Mouse (Mus musculus): Measurements from ENCODE around the gene Rps6kb1. TPM values are rescaled to one million over a fixed set of nuclear protein-coding genes. Genes with fewer than 3 reads are reported as not detected.
A peak's percentile ranks its signal among the peaks of the same experiment; 100 is the strongest.

The Rps6kb1 gene
- polyA plus RNA-seq, 1 experiment from 2014 or later = 63.7 TPM

GRCm38 (mm10) chr11:86585598-86585984, 41.0 kb upstream of the Rps6kb1 start:
- Histone ChIP-seq H3K36me3 (replicated peaks) (peaks cover 3% of the 10 kb centered on the region; the same call in 1 of the 2 replicates), H3K27me3 (ENCODE audit: poor library complexity, severe bottlenecking) (no peaks in the 10 kb centered on the region; the same call in 1 of the 2 replicates), H3K27ac (peak overlapping the region; percentile 63; the same call in 1 of the 2 replicates), H3K4me3 (peak overlapping the region; percentile 37), H3K4me1 (peaks cover 37% of the 10 kb centered on the region), H3K9me3 (no peaks in the 10 kb centered on the region)
- 42% methylated on average over 3 of the region's 3 CpGs for WGBS
- DNase-seq (ENCODE audit: extremely low spot score, low spot score) = no peak

GRCm38 (mm10) chr11:86584898-86585597, 40.4 kb upstream of the Rps6kb1 start:
- Histone ChIP-seq H3K27ac (no peak overlapping the region; the same call in 1 of the 2 replicates), H3K36me3 (replicated peaks) (no peaks in the 10 kb centered on the region; the same call in 1 of the 2 replicates), H3K27me3 (ENCODE audit: poor library complexity, severe bottlenecking) (no peaks in the 10 kb centered on the region; the same call in 1 of the 2 replicates), H3K9me3 (no peaks in the 10 kb centered on the region), H3K4me3 (peak overlapping the region; percentile 37), H3K4me1 (peaks cover 42% of the 10 kb centered on the region)
- WGBS = 66% methylated on average over 7 of the region's 7 CpGs
- DNase-seq (ENCODE audit: extremely low spot score, low spot score) = no peak

GRCm38 (mm10) chr11:86583990-86584897, 39.6 kb upstream of the Rps6kb1 start:
- Histone ChIP-seq H3K4me1 (peaks cover 50% of the 10 kb centered on the region), H3K27me3 (ENCODE audit: poor library complexity, severe bottlenecking) (no peaks in the 10 kb centered on the region; the same call in 1 of the 2 replicates)
- WGBS = 93% methylated on average over 14 of the region's 14 CpGs

DNA sequence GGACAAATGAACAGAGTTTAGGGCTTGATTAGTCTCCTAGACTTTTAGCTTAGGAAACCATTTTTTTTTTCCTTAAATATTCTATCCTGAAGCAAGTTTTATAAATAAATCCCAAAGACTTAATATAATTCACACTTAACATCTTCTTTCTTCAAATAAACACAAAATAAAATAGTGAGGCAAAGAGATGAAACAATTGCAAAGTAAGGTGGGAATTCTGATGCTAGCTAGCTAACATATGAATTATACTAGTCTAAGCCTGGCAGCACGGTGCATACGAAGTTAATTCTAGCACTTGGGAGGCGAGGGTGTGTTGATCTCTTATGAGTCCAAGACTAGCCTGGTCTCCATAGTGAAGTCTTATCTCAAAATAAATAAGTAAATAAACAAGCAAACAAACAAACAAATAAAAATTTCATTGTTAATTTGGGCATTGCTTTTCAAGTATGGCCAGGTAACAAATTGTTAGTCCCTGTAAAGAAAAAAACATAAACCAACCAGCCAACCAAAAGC, 38.8 kb upstream of the Rps6kb1 start:
- H3K27me3 ChIP-seq (ENCODE audit: poor library complexity, severe bottlenecking) = no peaks in the 10 kb centered on the region; the same call in 1 of the 2 replicates
- H3K27ac ChIP-seq = no peak overlapping the region
- 88% methylated on average over 3 of the region's 3 CpGs for WGBS
- no peak for DNase-seq (ENCODE audit: extremely low spot score, low spot score)
- H3K4me1 ChIP-seq = peaks cover 56% of the 10 kb centered on the region
- no peaks in the 10 kb centered on the region for H3K9me3 ChIP-seq
- no peak overlapping the region for H3K4me3 ChIP-seq
- no peaks in the 10 kb centered on the region; the same call in 1 of the 2 replicates for H3K36me3 ChIP-seq (replicated peaks)

More at GRCm38 (mm10) chr11:86583990-86584897, 39.6 kb upstream of the Rps6kb1 start:
- no peak overlapping the region for H3K4me3 ChIP-seq
- DNase-seq (ENCODE audit: extremely low spot score, low spot score) = no peak
- no peaks in the 10 kb centered on the region; the same call in 1 of the 2 replicates for H3K36me3 ChIP-seq (replicated peaks)
- H3K9me3 ChIP-seq = no peaks in the 10 kb centered on the region
- H3K27ac ChIP-seq = no peak overlapping the region

GRCm38 (mm10) chr11:86582543-86583260, 38.1 kb upstream of the Rps6kb1 start:
- H3K9me3 ChIP-seq = no peaks in the 10 kb centered on the region
- 88% methylated on average over 7 of the region's 7 CpGs for WGBS
- H3K36me3 ChIP-seq (replicated peaks) = no peaks in the 10 kb centered on the region; the same call in 1 of the 2 replicates
- H3K27ac ChIP-seq = no peak overlapping the region
- H3K4me3 ChIP-seq = no peak overlapping the region
- peaks cover 53% of the 10 kb centered on the region for H3K4me1 ChIP-seq
- no peaks in the 10 kb centered on the region for H3K27me3 ChIP-seq (ENCODE audit: poor library complexity, severe bottlenecking)
- no peak for DNase-seq (ENCODE audit: extremely low spot score, low spot score)

- Histone ChIP-seq H3K4me1 (peaks cover 53% of the 10 kb centered on the region), H3K4me3 (no peak overlapping the region), H3K27me3 (ENCODE audit: poor library complexity, severe bottlenecking) (no peaks in the 10 kb centered on the region), H3K9me3 (no peaks in the 10 kb centered on the region), H3K27ac (no peak overlapping the region), H3K36me3 (replicated peaks) (no peaks in the 10 kb centered on the region; the same call in 1 of the 2 replicates)
- DNase-seq (ENCODE audit: extremely low spot score, low spot score) = no peak
- 93% methylated on average over 12 of the region's 12 CpGs for WGBS
These were observed 37.4 kb upstream of the Rps6kb1 start for GRCm38 (mm10) chr11:86581943-86582542.

GRCm38 (mm10) chr11:86581250-86581753, 36.7 kb upstream of the Rps6kb1 start:
- DNase-seq (ENCODE audit: extremely low spot score, low spot score) = no peak
- Histone ChIP-seq H3K9me3 (no peaks in the 10 kb centered on the region), H3K4me1 (peaks cover 52% of the 10 kb centered on the region), H3K36me3 (replicated peaks) (no peaks in the 10 kb centered on the region; the same call in 1 of the 2 replicates), H3K27me3 (ENCODE audit: poor library complexity, severe bottlenecking) (no peaks in the 10 kb centered on the region), H3K27ac (peak overlapping the region; percentile 6; the same call in 1 of the 2 replicates), H3K4me3 (no peak overlapping the region)
- 64% methylated on average over 11 of the region's 11 CpGs for WGBS

- DNase-seq (ENCODE audit: extremely low spot score, low spot score) = no peak
- peaks cover 53% of the 10 kb centered on the region for H3K4me1 ChIP-seq
- 88% methylated on average over 9 of the region's 9 CpGs for WGBS
These were observed 35.9 kb upstream of the Rps6kb1 start for GRCm38 (mm10) chr11:86580319-86581113.

GRCm38 (mm10) chr11:86579731-86580318, 35.2 kb upstream of the Rps6kb1 start:
- Histone ChIP-seq H3K27ac (no peak overlapping the region), H3K36me3 (replicated peaks) (no peaks in the 10 kb centered on the region; the same call in 1 of the 2 replicates), H3K9me3 (no peaks in the 10 kb centered on the region), H3K4me3 (no peak overlapping the region), H3K27me3 (ENCODE audit: poor library complexity, severe bottlenecking) (no peaks in the 10 kb centered on the region), H3K4me1 (peaks cover 50% of the 10 kb centered on the region)
- WGBS = 87% methylated on average over 10 of the region's 10 CpGs
- DNase-seq (ENCODE audit: extremely low spot score, low spot score) = no peak

More at GRCm38 (mm10) chr11:86580319-86581113, 35.9 kb upstream of the Rps6kb1 start:
- Histone ChIP-seq H3K27ac (peak overlapping the region; percentile 6; the same call in 1 of the 2 replicates), H3K36me3 (replicated peaks) (no peaks in the 10 kb centered on the region; the same call in 1 of the 2 replicates), H3K4me3 (no peak overlapping the region), H3K9me3 (no peaks in the 10 kb centered on the region), H3K27me3 (ENCODE audit: poor library complexity, severe bottlenecking) (no peaks in the 10 kb centered on the region)

DNA sequence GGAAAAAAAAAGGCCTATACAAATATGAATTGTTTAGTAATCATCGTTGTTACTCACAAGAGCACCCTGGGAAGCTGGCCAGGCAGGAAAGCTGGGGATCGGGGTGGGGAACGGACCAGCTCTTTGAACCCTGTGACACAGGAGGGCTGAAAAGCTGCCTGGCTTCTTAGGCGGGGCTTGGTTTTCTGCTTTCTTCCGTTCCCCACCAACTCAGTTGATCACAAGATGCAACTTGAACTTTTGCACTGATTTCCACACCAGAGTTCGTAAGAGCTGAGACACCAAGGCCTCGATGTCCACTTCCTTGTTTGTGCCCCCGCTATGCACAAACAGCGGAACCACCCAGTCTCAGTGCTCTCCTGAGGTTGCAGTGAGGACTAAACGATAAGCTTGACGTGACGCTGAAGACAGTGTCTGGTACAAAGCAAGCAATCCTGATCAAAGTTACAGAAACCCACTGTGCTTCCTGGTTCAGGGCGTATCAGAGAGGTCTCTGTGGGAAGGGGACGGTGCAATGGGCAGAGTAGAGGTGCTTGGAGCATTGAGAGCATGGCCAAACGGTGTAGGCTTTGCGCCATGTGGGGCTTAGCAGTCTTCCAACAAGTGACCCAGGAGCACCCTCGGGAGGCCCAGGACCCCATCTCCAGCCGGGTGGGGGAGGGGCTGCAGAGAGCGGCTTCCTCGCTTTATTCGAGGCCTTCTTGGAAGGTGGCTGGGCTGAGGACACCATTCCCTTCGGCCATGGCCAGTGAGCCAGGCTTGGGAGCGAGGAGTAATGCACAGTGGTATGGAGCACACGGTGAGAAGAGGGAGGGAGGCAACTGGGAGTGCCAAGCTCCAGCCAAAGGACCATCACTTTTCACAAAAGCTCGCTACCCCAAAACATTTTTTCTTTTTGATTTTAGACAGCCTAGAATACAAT, 34.5 kb upstream of the Rps6kb1 start:
- Histone ChIP-seq H3K36me3 (replicated peaks) (no peaks in the 10 kb centered on the region), H3K9me3 (no peaks in the 10 kb centered on the region), H3K27me3 (ENCODE audit: poor library complexity, severe bottlenecking) (no peaks in the 10 kb centered on the region), H3K4me3 (no peak overlapping the region), H3K27ac (0 out of 2 replicates have a peak overlapping the region, but pooled peaks have one; percentile 11), H3K4me1 (peaks cover 50% of the 10 kb centered on the region)
- no peak for DNase-seq (ENCODE audit: extremely low spot score, low spot score)
- 81% methylated on average over 25 of the region's 25 CpGs for WGBS
